Mouse (Mus musculus) MEL (cell line): ENCODE measurements around the gene Them5. TPM values are rescaled to one million over a fixed set of nuclear protein-coding genes. Genes with fewer than 3 reads are reported as not detected.

Source experiments
- DNase-seq: peaks from one replicate; pipeline ENCODE4 v3.0.0; 2011; ENCODE audit warnings: low read depth, low spot score
- H3K27ac ChIP-seq: 2 replicates; pipeline ENCODE4 v1.5.1; 2012; ENCODE audit warnings: low read depth, mild to moderate bottlenecking, control low read depth, low read length, moderate library complexity; ENCODE audit not compliant: control insufficient read depth
- H3K27me3 ChIP-seq, 2 experiments: fragments of 150-350 bp in 1 of 2; sonication (generic) in 1 of 2; 2 replicates each; pipeline ENCODE4 v1.6.1; 2012; ENCODE audit warnings: low read length in 2 of 2, mild to moderate bottlenecking in 2 of 2, improper control_type of control experiment in 1 of 2, moderate library complexity in 1 of 2; ENCODE audit not compliant: insufficient read depth in 2 of 2, control insufficient read depth in 1 of 2
- H3K36me3 ChIP-seq, 2 experiments: 2 replicates each; pipeline ENCODE4 v1.6.1; 2012 to 2014; ENCODE audit warnings: low read length in 2 of 2, improper control_type of control experiment in 1 of 2, inconsistent platforms in 1 of 2, mild to moderate bottlenecking in 1 of 2; ENCODE audit not compliant: insufficient read depth in 2 of 2, control insufficient read depth in 1 of 2
- H3K4me1 ChIP-seq, 2 experiments: fragments of 150-350 bp in 1 of 2; sonication (generic) in 1 of 2; 2 replicates each; pipeline ENCODE4 v1.6.1; 2012; ENCODE audit warnings: low read length in 2 of 2, improper control_type of control experiment in 1 of 2, mild to moderate bottlenecking in 1 of 2; ENCODE audit not compliant: insufficient read depth in 2 of 2, control insufficient read depth in 1 of 2
- H3K4me3 ChIP-seq, 2 experiments: fragments of 150-350 bp in 1 of 2; sonication (generic) in 1 of 2; 2 replicates each; pipeline ENCODE4 v1.5.1; 2012; ENCODE audit warnings: low read depth in 2 of 2, low read length in 2 of 2, mild to moderate bottlenecking in 2 of 2, moderate library complexity in 2 of 2, control low read depth in 1 of 2, improper control_type of control experiment in 1 of 2; ENCODE audit not compliant: control insufficient read depth in 1 of 2, insufficient read depth in 1 of 2
- H3K79me2 ChIP-seq: 2 replicates; pipeline ENCODE4 v1.6.1; 2012; ENCODE audit warnings: mild to moderate bottlenecking, low read length, moderate library complexity; ENCODE audit not compliant: control insufficient read depth, poor library complexity, insufficient read depth
- H3K9ac ChIP-seq: 2 replicates; pipeline ENCODE4 v1.6.1; 2012; ENCODE audit warnings: low read depth, mild to moderate bottlenecking, control low read depth, low read length, moderate library complexity; ENCODE audit not compliant: control insufficient read depth, poor library complexity, severe bottlenecking
- H3K9me3 ChIP-seq: fragments of 150-350 bp; sonication (generic); replicated peaks from 2 replicates; pipeline ENCODE4 v1.6.1; 2012; ENCODE audit warnings: mild to moderate bottlenecking, low read length, improper control_type of control experiment, moderate library complexity; ENCODE audit not compliant: insufficient read depth
- BHLHE40 ChIP-seq: IDR thresholded peaks from 2 replicates; pipeline ENCODE4 v1.6.1; 2012; ENCODE audit warnings: low read depth, mild to moderate bottlenecking, inconsistent platforms, low read length, improper control_type of control experiment, borderline replicate concordance
- CHD1 ChIP-seq: IDR thresholded peaks from 2 replicates; pipeline ENCODE4 v1.6.1; 2012; ENCODE audit warnings: low read depth, mild to moderate bottlenecking, inconsistent platforms, low read length, improper control_type of control experiment
- CHD2 ChIP-seq: IDR thresholded peaks from 2 replicates; pipeline ENCODE4 v1.6.1; 2011; ENCODE audit warnings: low read length, improper control_type of control experiment
- CTCF ChIP-seq, 3 experiments: IDR thresholded peaks in 2 of 3; conservative IDR thresholded peaks in 1 of 3; 2 replicates each; pipeline ENCODE4 v1.5.1; 2011 to 2012; ENCODE audit warnings: low read length in 3 of 3, low read depth in 2 of 3, mild to moderate bottlenecking in 2 of 3, improper control_type of control experiment in 1 of 3, inconsistent platforms in 1 of 3, mixed read lengths in 1 of 3, moderate library complexity in 1 of 3; ENCODE audit not compliant: control insufficient read depth in 1 of 3, insufficient read depth in 1 of 3, poor library complexity in 1 of 3, severe bottlenecking in 1 of 3
- EP300 ChIP-seq, 2 experiments: IDR thresholded peaks; 2 replicates each; pipeline ENCODE4 v1.6.1; 2011; ENCODE audit warnings: improper control_type of control experiment in 2 of 2, low read length in 2 of 2, low read depth in 1 of 2, mild to moderate bottlenecking in 1 of 2
- ETS1 ChIP-seq: IDR thresholded peaks from 2 replicates; pipeline ENCODE4 v1.6.1; 2012; ENCODE audit warnings: low read depth, mild to moderate bottlenecking, inconsistent platforms, low read length, improper control_type of control experiment, moderate library complexity
- GATA1 ChIP-seq: IDR thresholded peaks from 2 replicates; pipeline ENCODE4 v1.6.1; 2011; ENCODE audit warnings: low read depth, low read length, improper control_type of control experiment
- KAT2A ChIP-seq: conservative IDR thresholded peaks from 2 replicates; pipeline ENCODE4 v1.6.1; 2012; ENCODE audit warnings: low read depth, low read length, improper control_type of control experiment, inconsistent platforms
- MAFK ChIP-seq: IDR thresholded peaks from 2 replicates; pipeline ENCODE4 v1.6.1; 2011; ENCODE audit warnings: low read depth, mild to moderate bottlenecking, low read length, improper control_type of control experiment, borderline replicate concordance
- MAZ ChIP-seq: IDR thresholded peaks from 2 replicates; pipeline ENCODE4 v1.6.1; 2012; ENCODE audit warnings: low read depth, mild to moderate bottlenecking, inconsistent platforms, low read length, improper control_type of control experiment
- NELFE ChIP-seq: IDR thresholded peaks from 2 replicates; pipeline ENCODE4 v1.6.1; 2011; ENCODE audit warnings: low read depth, low read length, improper control_type of control experiment
- NRF1 ChIP-seq: IDR thresholded peaks from 2 replicates; pipeline ENCODE4 v1.6.1; 2014; ENCODE audit warnings: low read depth, mild to moderate bottlenecking, inconsistent platforms, low read length, improper control_type of control experiment, moderate library complexity; ENCODE audit not compliant: poor library complexity, insufficient read depth, severe bottlenecking
- POLR2A ChIP-seq, 2 experiments: IDR thresholded peaks; 2 replicates each; pipeline ENCODE4 v1.6.1; 2011 to 2012; ENCODE audit warnings: low read length in 2 of 2, mild to moderate bottlenecking in 2 of 2, control low read depth in 1 of 2, improper control_type of control experiment in 1 of 2, low read depth in 1 of 2, moderate library complexity in 1 of 2; ENCODE audit not compliant: control insufficient read depth in 1 of 2, insufficient read depth in 1 of 2, poor library complexity in 1 of 2
- POLR2AphosphoS2 ChIP-seq: IDR thresholded peaks from 2 replicates; pipeline ENCODE4 v1.6.1; 2011; ENCODE audit warnings: low read length, improper control_type of control experiment
- SIN3A ChIP-seq: IDR thresholded peaks from 2 replicates; pipeline ENCODE4 v1.6.1; 2012; ENCODE audit warnings: low read length, improper control_type of control experiment, inconsistent platforms
- SMC3 ChIP-seq: IDR thresholded peaks from 2 replicates; pipeline ENCODE4 v1.6.1; 2011; ENCODE audit warnings: low read depth, low read length, improper control_type of control experiment
- USF2 ChIP-seq, 2 experiments: IDR thresholded peaks; 2 replicates each; pipeline ENCODE4 v1.6.1; 2011 to 2012; ENCODE audit warnings: improper control_type of control experiment in 2 of 2, low read length in 2 of 2, borderline replicate concordance in 1 of 2, inconsistent platforms in 1 of 2, low read depth in 1 of 2, mild to moderate bottlenecking in 1 of 2; ENCODE audit not compliant: insufficient read depth in 1 of 2
- ZKSCAN1 ChIP-seq: IDR thresholded peaks from 2 replicates; pipeline ENCODE4 v1.6.1; 2012; ENCODE audit warnings: low read depth, mild to moderate bottlenecking, inconsistent platforms, low read length, improper control_type of control experiment, moderate library complexity
- polyA plus RNA-seq, 2 experiments: library from polyadenylated mRNA; stranded (reverse) in 1 of 2; unstranded in 1 of 2; fragments of >175 nt in 1 of 2; fragments of >200 nt in 1 of 2; gene quantifications; 2 replicates each; pipeline versions ENCODE4 v1.2.1 to v1.2.4; 2012; ENCODE audit warnings: low replicate concordance in 2 of 2, low read depth in 1 of 2; ENCODE audit not compliant: insufficient read length in 2 of 2, insufficient read depth in 1 of 2, missing spikeins in 1 of 2
- total RNA-seq: library from RNA; depleted of rRNA; stranded (reverse); fragments of 300-350 nt; gene quantifications from 2 replicates; pipeline ENCODE4 v1.2.3, GENCODE M21; 2012

Gene Them5
- total and polyA plus RNA-seq, 3 experiments, result not detected

DNA sequence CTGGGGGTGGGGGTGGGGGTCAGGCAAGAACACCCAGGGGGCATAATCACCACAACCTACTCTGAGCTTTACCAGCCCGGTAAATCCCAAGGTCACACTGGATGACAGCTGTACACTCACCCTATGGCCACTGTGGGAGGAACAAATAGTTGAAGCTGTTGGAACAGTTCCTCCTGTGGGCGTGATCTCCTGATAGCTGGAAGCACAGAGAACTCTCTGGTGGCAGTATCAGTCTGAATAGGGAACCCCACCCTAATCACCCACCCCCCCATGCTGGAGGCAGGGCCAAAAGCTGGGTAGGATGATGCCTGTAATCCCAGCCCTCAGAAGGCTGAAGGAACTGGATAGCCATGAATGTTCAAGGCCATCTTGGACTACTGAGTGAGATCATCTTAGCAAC, 27.8 kb downstream of the Them5 start:
- Histone ChIP-seq H3K9ac (no peak overlapping the region), H3K4me1 (peaks cover 0 to 4% of the 10 kb centered on the region in 2 experiments; a peak in 3 of 4 replicates), H3K36me3 (peaks cover 0 to 6% of the 10 kb centered on the region in 2 experiments; a peak in 2 of 4 replicates), H3K79me2 (no peaks in the 10 kb centered on the region), H3K27me3 (no peaks in the 10 kb centered on the region), H3K27ac (no peak overlapping the region), H3K9me3 (no peaks in the 10 kb centered on the region), H3K4me3 (no peak overlapping the region)
- DNase-seq, result peak; percentile 78
- TF ChIP-seq USF2 (IDR thresholded peaks at IDR 0.05; ENCODE audit: borderline replicate concordance in 1 of 2, insufficient read depth in 1 of 2, low read depth in 1 of 2, low read length in 2 of 2) (no peak), EP300 (IDR thresholded peaks at IDR 0.05; ENCODE audit: low read depth in 1 of 2, low read length in 2 of 2) (peak; percentile 59 to 65), MAZ (0 out of 2 replicates have a peak, but pooled peaks have one; percentile 27), GATA1 (peak; percentile 68), SIN3A (peak; percentile 45; the same call in 1 of the 2 replicates)

DNA sequence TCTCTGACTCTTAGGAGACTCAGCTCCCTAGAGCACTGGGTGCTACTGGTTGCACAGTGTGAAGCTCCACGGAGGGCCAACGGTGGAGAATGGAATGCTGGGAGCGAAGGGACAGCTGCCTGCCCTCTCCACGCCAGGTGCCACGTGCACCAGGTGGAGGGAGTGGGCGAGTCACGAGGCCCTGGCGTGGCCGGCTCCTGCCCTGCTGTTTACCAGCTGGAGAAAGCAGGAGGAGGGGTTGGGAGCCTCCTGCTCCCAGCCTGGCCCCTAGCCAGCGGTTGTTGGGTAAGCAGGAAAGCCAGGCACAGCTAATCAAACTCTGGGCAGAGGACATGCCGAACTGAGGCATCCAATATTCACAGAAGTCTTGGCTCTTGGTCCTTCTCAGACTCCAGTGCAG, 29.7 kb downstream of the Them5 start:
- no peaks in the 10 kb centered on the region for H3K9me3 ChIP-seq
- peaks cover 0 to 4% of the 10 kb centered on the region in 2 experiments; a peak in 3 of 4 replicates for H3K4me1 ChIP-seq
- H3K4me3 ChIP-seq, result no peak overlapping the region
- H3K27ac ChIP-seq, result no peak overlapping the region
- no peak for TF ChIP-seq USF2 (IDR thresholded peaks at IDR 0.05; ENCODE audit: borderline replicate concordance in 1 of 2, insufficient read depth in 1 of 2, low read depth in 1 of 2, low read length in 2 of 2)
- TF ChIP-seq CTCF (IDR thresholded peaks at IDR 0.05 in 2 of 3, conservative IDR thresholded peaks at IDR 0.05 in 1 of 3; ENCODE audit: control insufficient read depth in 1 of 3, insufficient read depth in 1 of 3, low read depth in 2 of 3, low read length in 3 of 3, poor library complexity in 1 of 3, severe bottlenecking in 1 of 3), result no peak
- no peak for TF ChIP-seq NELFE
- TF ChIP-seq ETS1, result no peak
- TF ChIP-seq POLR2AphosphoS2, result no peak
- TF ChIP-seq EP300 (IDR thresholded peaks at IDR 0.05; ENCODE audit: low read depth in 1 of 2, low read length in 2 of 2), result no peak
- H3K36me3 ChIP-seq, result peaks cover 0 to 6% of the 10 kb centered on the region in 2 experiments; a peak in 2 of 4 replicates
- DNase-seq, result no peak
- H3K9ac ChIP-seq, result no peak overlapping the region
- no peaks in the 10 kb centered on the region for H3K79me2 ChIP-seq
- no peaks in the 10 kb centered on the region for H3K27me3 ChIP-seq

DNA sequence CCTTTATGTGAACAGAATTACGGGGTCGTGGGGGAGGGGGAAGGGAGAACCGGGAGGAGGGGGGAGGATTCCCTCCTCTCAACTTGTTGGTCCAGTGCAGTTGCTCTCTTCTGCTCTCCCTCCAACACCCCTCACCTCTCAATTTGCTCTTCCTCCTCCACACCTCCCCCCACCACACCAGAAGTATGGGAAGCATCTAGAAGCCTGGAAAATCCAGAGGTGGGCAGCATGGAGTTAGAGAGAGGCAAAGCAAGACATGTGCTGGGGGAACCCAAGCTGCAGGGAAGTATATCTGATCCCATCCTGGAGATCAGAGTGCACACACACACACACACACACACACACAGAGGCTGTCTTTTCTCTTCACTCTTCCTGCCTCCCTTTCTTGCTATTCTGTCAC, 30.1 kb downstream of the Them5 start:
- Histone ChIP-seq H3K4me1 (peaks cover 0 to 4% of the 10 kb centered on the region in 2 experiments; a peak in 3 of 4 replicates), H3K27me3 (no peaks in the 10 kb centered on the region), H3K36me3 (peaks cover 0 to 6% of the 10 kb centered on the region in 2 experiments; a peak in 2 of 4 replicates), H3K4me3 (no peak overlapping the region), H3K79me2 (no peaks in the 10 kb centered on the region), H3K27ac (no peak overlapping the region), H3K9me3 (no peaks in the 10 kb centered on the region), H3K9ac (no peak overlapping the region)
- no peak for DNase-seq
- TF ChIP-seq MAFK (no peak), CHD1 (no peak), NELFE (no peak), POLR2A (IDR thresholded peaks at IDR 0.05; ENCODE audit: control insufficient read depth in 1 of 2, insufficient read depth in 1 of 2, low read depth in 1 of 2, low read length in 2 of 2, poor library complexity in 1 of 2) (no peak), GATA1 (no peak), CHD2 (no peak), KAT2A (no peak), BHLHE40 (no peak), SIN3A (no peak), NRF1 (no peak), ZKSCAN1 (no peak), SMC3 (no peak)
